14 mouse cellular contexts compared by ENCODE assay signal in the genomic region with DNA sequence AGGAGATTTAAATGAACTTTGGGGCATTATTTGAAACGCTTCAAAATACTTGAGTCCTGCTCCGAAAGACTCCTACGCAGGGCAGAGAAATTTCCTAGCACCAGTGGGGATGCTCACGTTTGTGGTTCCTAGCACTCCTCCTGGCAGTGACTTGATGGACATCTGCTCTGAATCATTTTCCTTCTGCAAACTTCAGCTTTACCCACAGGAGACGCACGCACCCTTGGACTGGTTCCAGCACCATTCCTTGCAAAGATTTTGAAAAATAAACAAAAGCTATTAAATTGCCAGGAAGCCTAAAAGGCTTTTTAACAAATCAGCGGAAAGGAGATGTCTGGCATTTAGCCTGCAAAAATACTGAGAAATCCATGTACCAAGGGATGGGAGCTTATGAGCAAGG. TPM values are rescaled to one million over a fixed set of nuclear protein-coding genes. Genes with fewer than 3 reads are reported as not detected.
DNase-seq lines count a peak whose midpoint lies in the region; ATAC-seq and TF ChIP-seq lines count a peak whose summit lies in the region.
"Had no signal": no experiment of that assay in that cellular context is flagged by ENCODE, and none has a peak within 500 bp of the region (broad histone marks: within the 10 kb centered on the region; RNA-seq: fewer than 3 reads in every experiment).

No protein-coding gene starts in this region.

- no peak overlapping the region for H3K9ac ChIP-seq in forebrain, embryonic 13.5 days
- H3K9ac ChIP-seq in forebrain, embryonic 12.5 days: no peak overlapping the region
- no peak overlapping the region for H3K9ac ChIP-seq in liver, embryonic 12.5 days
- H3K9ac ChIP-seq: hindbrain, embryonic 14.5 days; liver, embryonic 15.5 days had no signal

- H3K27me3 ChIP-seq in forebrain, embryonic 13.5 days: no peaks in the 10 kb centered on the region
- H3K27me3 ChIP-seq in forebrain, embryonic 12.5 days: no peaks in the 10 kb centered on the region
- H3K27me3 ChIP-seq in liver, embryonic 12.5 days (replicated peaks): no peaks in the 10 kb centered on the region
- H3K27me3 ChIP-seq: liver, embryonic 15.5 days had no signal

- peaks cover 5% of the 10 kb centered on the region; the same call in 1 of the 2 replicates for H3K4me1 ChIP-seq in forebrain, embryonic 13.5 days
- H3K4me1 ChIP-seq in forebrain, embryonic 12.5 days: no peaks in the 10 kb centered on the region
- no peaks in the 10 kb centered on the region for H3K4me1 ChIP-seq in liver, embryonic 12.5 days
- H3K4me1 ChIP-seq: liver, embryonic 15.5 days had no signal

- no peak overlapping the region for H3K4me2 ChIP-seq in forebrain, embryonic 13.5 days
- H3K4me2 ChIP-seq in forebrain, embryonic 12.5 days: no peak overlapping the region
- no peak overlapping the region for H3K4me2 ChIP-seq in liver, embryonic 12.5 days
- H3K4me2 ChIP-seq: hindbrain, embryonic 14.5 days; liver, embryonic 15.5 days had no signal

- TF ChIP-seq CTCF in brain, embryonic 14.5 days (IDR thresholded peaks at IDR 0.05; ENCODE audit: borderline replicate concordance, extremely low read depth, insufficient read depth, insufficient read length): no peak

- no peaks in the 10 kb centered on the region for H3K9me3 ChIP-seq in forebrain, embryonic 13.5 days (replicated peaks)
- H3K9me3 ChIP-seq in forebrain, embryonic 12.5 days: no peaks in the 10 kb centered on the region
- H3K9me3 ChIP-seq in liver, embryonic 12.5 days (replicated peaks): no peaks in the 10 kb centered on the region
- H3K9me3 ChIP-seq: liver, embryonic 15.5 days had no signal

- intact Hi-C loops in left cerebral cortex, postnatal 14 days (cut with DNase I): no loop called here

- no peaks in the 10 kb centered on the region for H3K36me3 ChIP-seq in forebrain, embryonic 13.5 days (ENCODE audit: poor library complexity, severe bottlenecking)
- H3K36me3 ChIP-seq in forebrain, embryonic 12.5 days (replicated peaks): no peaks in the 10 kb centered on the region
- H3K36me3 ChIP-seq in liver, embryonic 12.5 days: no peaks in the 10 kb centered on the region
- H3K36me3 ChIP-seq: G1E; liver, embryonic 15.5 days had no signal

- no peak overlapping the region for H3K27ac ChIP-seq in forebrain, embryonic 13.5 days
- no peak overlapping the region for H3K27ac ChIP-seq in forebrain, embryonic 12.5 days
- H3K27ac ChIP-seq in liver, embryonic 12.5 days: no peak overlapping the region
- H3K27ac ChIP-seq: hindbrain, embryonic 14.5 days; liver, embryonic 15.5 days had no signal

- H3K4me3 ChIP-seq in forebrain, embryonic 13.5 days: no peak overlapping the region
- H3K4me3 ChIP-seq in forebrain, embryonic 12.5 days (replicated peaks): no peak overlapping the region
- H3K4me3 ChIP-seq in liver, embryonic 12.5 days: no peak overlapping the region
- H3K4me3 ChIP-seq: liver, embryonic 15.5 days; myocyte had no signal

- WGBS in forebrain, embryonic 13.5 days: 77% methylated on average over 7 of the region's 7 CpGs
- WGBS in forebrain, embryonic 12.5 days: 80% methylated on average over 7 of the region's 7 CpGs
- 69% methylated on average over 7 of the region's 7 CpGs for WGBS in liver, embryonic 12.5 days (ENCODE audit: insufficient replicate concordance)

- ATAC-seq in forebrain, embryonic 13.5 days: peak; percentile 68; the same call in 1 of the 2 replicates
- no peak for ATAC-seq in forebrain, embryonic 12.5 days (ENCODE audit: low FRiP score)
- no peak for ATAC-seq in CD4-positive, CD25-positive, alpha-beta regulatory T cell, adult 4 months
- no peak for ATAC-seq in liver, embryonic 12.5 days

- peak; percentile 42 to 48 for DNase-seq in left cerebral cortex, postnatal 14 days (ENCODE audit: low spot score in 2 of 2)
- DNase-seq in left cerebral cortex, adult 18-20 months (ENCODE audit: low spot score in 2 of 2): no peak
- DNase-seq in brain, embryonic 14.5 days (ENCODE audit: low read depth): peak; percentile 89
- DNase-seq in layer of hippocampus, postnatal 36 days: peak; percentile 28 to 34
- DNase-seq: cerebellum, adult 9-10 months; kidney, adult 18-20 months had no signal

- TF ChIP-seq POLR2A in brain, embryonic 14.5 days (IDR thresholded peaks at IDR 0.05; ENCODE audit: borderline replicate concordance, extremely low read depth, insufficient read depth, insufficient read length, poor library complexity, severe bottlenecking): no peak

RNA-seq across cellular contexts. Expression of a gene that starts 28.1 kb away (rescaled TPM):
- polyA plus RNA-seq in forebrain, embryonic 13.5 days (2015; fragmentation: Nextera tagmentation; extraction: Ambion mirVana): 1.7 and 2.0 TPM in 2 replicates
- polyA plus RNA-seq in forebrain, embryonic 12.5 days (2016; fragmentation: Nextera tagmentation; extraction: Ambion mirVana): 2.3 and 3.8 TPM in 2 replicates
- total RNA-seq in left cerebral cortex, postnatal 14 days (2021): 10 to 100 TPM; 76.2 to 84.6 TPM
- 100 to 1,000 TPM; 108 to 112 TPM for total RNA-seq in left cerebral cortex, adult 18-20 months (2021)
- 4.2 and 6.3 TPM in 2 replicates for polyA plus RNA-seq in brain, embryonic 14.5 days (2012; rRNA removed)
- 10 to 100 TPM; 72.1 to 72.8 TPM for total RNA-seq in layer of hippocampus, postnatal 36 days (2021)
- polyA plus RNA-seq in CD4-positive, CD25-positive, alpha-beta regulatory T cell, adult 4 months (2017; shearing (Covaris generic)): not detected
- 0.33 and 0.35 TPM in 2 replicates for polyA plus RNA-seq in liver, embryonic 12.5 days (2016; fragmentation: Nextera tagmentation; extraction: Ambion mirVana)
- polyA plus RNA-seq: G1E had no signal

Comparison
In these comparisons a context has a peak if more than half of its experiments do, and no peak if none do; other contexts are left out.
1. DNase-seq: peak in left cerebral cortex, postnatal 14 days (2 of 2), brain, embryonic 14.5 days (single experiment) and layer of hippocampus, postnatal 36 days (2 of 2); none in left cerebral cortex, adult 18-20 months (0 of 2).